Mouse (Mus musculus): Measurements from ENCODE around the gene Trim25. TPM values are rescaled to one million over a fixed set of nuclear protein-coding genes. Genes with fewer than 3 reads are reported as not detected.

Gene Trim25
- polyA plus RNA-seq, 1 experiment from 2014 or later: 15.9 TPM

- peak overlapping the region; percentile 88 for H3K4me2 ChIP-seq (ENCODE audit: low read length)
- no peak overlapping the region; a peak in 1 of 4 replicates for H3K27ac ChIP-seq (replicated peaks in 1 of 2; ENCODE audit: control insufficient read depth in 1 of 2, insufficient read depth in 1 of 2, low read depth in 2 of 2, low read length in 2 of 2)
- peaks cover 14% of the 10 kb centered on the region for H3K36me3 ChIP-seq (ENCODE audit: control insufficient read depth, insufficient read depth, low read length)
- peaks cover 12 to 36% of the 10 kb centered on the region in 2 experiments for H3K4me1 ChIP-seq (ENCODE audit: control insufficient read depth in 2 of 2, insufficient read depth in 2 of 2, low read length in 2 of 2)
- no peaks in the 10 kb centered on the region for H3K9me3 ChIP-seq (ENCODE audit: control insufficient read depth, low read length)
- no peak for ATAC-seq (ENCODE audit: insufficient number of reproducible peaks, insufficient read depth, low FRiP score, low read depth)
- peak overlapping the region; percentile 93 for H3K9ac ChIP-seq (ENCODE audit: low read length)
- no peaks in the 10 kb centered on the region for H3K27me3 ChIP-seq (ENCODE audit: control insufficient read depth, insufficient read depth, low read length)
- peak overlapping the region; percentile 55 to 87 for H3K4me3 ChIP-seq (ENCODE audit: control insufficient read depth in 1 of 2, insufficient read depth in 1 of 2, low read depth in 1 of 2, low read length in 2 of 2)
- WGBS: 66% methylated on average over 11 of the region's 11 CpGs
These were observed 59.5 kb downstream of the Trim25 start for GRCm38 (mm10) chr11:89058515-89059270.

GRCm38 (mm10) chr11:89059919-89060422, 60.8 kb downstream of the Trim25 start:
- peak; percentile 11; the same call in 1 of the 2 replicates for ATAC-seq (ENCODE audit: insufficient number of reproducible peaks, insufficient read depth, low FRiP score, low read depth)
- Histone ChIP-seq H3K4me2 (ENCODE audit: low read length) (peak overlapping the region; percentile 88), H3K27ac (replicated peaks in 1 of 2; ENCODE audit: control insufficient read depth in 1 of 2, insufficient read depth in 1 of 2, low read depth in 2 of 2, low read length in 2 of 2) (peak overlapping the region; percentile 1 to 80), H3K27me3 (ENCODE audit: control insufficient read depth, insufficient read depth, low read length) (no peaks in the 10 kb centered on the region), H3K4me3 (ENCODE audit: control insufficient read depth in 1 of 2, insufficient read depth in 1 of 2, low read depth in 1 of 2, low read length in 2 of 2) (peak overlapping the region; percentile 55 to 87), H3K9ac (ENCODE audit: low read length) (peak overlapping the region; percentile 93), H3K9me3 (ENCODE audit: control insufficient read depth, low read length) (no peaks in the 10 kb centered on the region), H3K4me1 (ENCODE audit: control insufficient read depth in 2 of 2, insufficient read depth in 2 of 2, low read length in 2 of 2) (peaks cover 12 to 36% of the 10 kb centered on the region in 2 experiments), H3K36me3 (ENCODE audit: control insufficient read depth, insufficient read depth, low read length) (peaks cover 2% of the 10 kb centered on the region)
- WGBS: under 1% methylated on average over 33 of the region's 33 CpGs

- Histone ChIP-seq H3K27me3 (ENCODE audit: control insufficient read depth, insufficient read depth, low read length) (no peaks in the 10 kb centered on the region), H3K36me3 (ENCODE audit: control insufficient read depth, insufficient read depth, low read length) (no peaks in the 10 kb centered on the region), H3K4me1 (ENCODE audit: control insufficient read depth in 2 of 2, insufficient read depth in 2 of 2, low read length in 2 of 2) (peaks cover 10 to 33% of the 10 kb centered on the region in 2 experiments), H3K9ac (ENCODE audit: low read length) (peak overlapping the region; percentile 93), H3K4me3 (ENCODE audit: control insufficient read depth in 1 of 2, insufficient read depth in 1 of 2, low read depth in 1 of 2, low read length in 2 of 2) (peak overlapping the region; percentile 55 to 87), H3K27ac (replicated peaks in 1 of 2; ENCODE audit: control insufficient read depth in 1 of 2, insufficient read depth in 1 of 2, low read depth in 2 of 2, low read length in 2 of 2) (peak overlapping the region; percentile 1 to 80; a peak in 3 of 4 replicates), H3K4me2 (ENCODE audit: low read length) (peak overlapping the region; percentile 88), H3K9me3 (ENCODE audit: control insufficient read depth, low read length) (no peaks in the 10 kb centered on the region)
- ATAC-seq (ENCODE audit: insufficient number of reproducible peaks, insufficient read depth, low FRiP score, low read depth): peak; percentile 92
- WGBS: under 1% methylated on average over 63 of the region's 63 CpGs
These were observed 61.4 kb downstream of the Trim25 start for GRCm38 (mm10) chr11:89060423-89061089.

- H3K9me3 ChIP-seq (ENCODE audit: control insufficient read depth, low read length): no peaks in the 10 kb centered on the region
- 83% methylated on average over 7 of the region's 7 CpGs for WGBS
- no peak overlapping the region for H3K27ac ChIP-seq (replicated peaks in 1 of 2; ENCODE audit: control insufficient read depth in 1 of 2, insufficient read depth in 1 of 2, low read depth in 2 of 2, low read length in 2 of 2)
- H3K4me1 ChIP-seq (ENCODE audit: control insufficient read depth in 2 of 2, insufficient read depth in 2 of 2, low read length in 2 of 2): peaks cover 10 to 26% of the 10 kb centered on the region in 2 experiments
- no peak for ATAC-seq (ENCODE audit: insufficient number of reproducible peaks, insufficient read depth, low FRiP score, low read depth)
- no peaks in the 10 kb centered on the region for H3K27me3 ChIP-seq (ENCODE audit: control insufficient read depth, insufficient read depth, low read length)
- no peaks in the 10 kb centered on the region for H3K36me3 ChIP-seq (ENCODE audit: control insufficient read depth, insufficient read depth, low read length)
- H3K4me2 ChIP-seq (ENCODE audit: low read length): no peak overlapping the region
- H3K4me3 ChIP-seq (ENCODE audit: control insufficient read depth in 1 of 2, insufficient read depth in 1 of 2, low read depth in 1 of 2, low read length in 2 of 2): no peak overlapping the region
- H3K9ac ChIP-seq (ENCODE audit: low read length): no peak overlapping the region
These were observed 62.2 kb downstream of the Trim25 start for GRCm38 (mm10) chr11:89061362-89061761.

GRCm38 (mm10) chr11:89064312-89064711, 65.1 kb downstream of the Trim25 start:
- ATAC-seq (ENCODE audit: insufficient number of reproducible peaks, insufficient read depth, low FRiP score, low read depth): no peak
- WGBS: 70% methylated on average over 6 of the region's 6 CpGs
- Histone ChIP-seq H3K27me3 (ENCODE audit: control insufficient read depth, insufficient read depth, low read length) (no peaks in the 10 kb centered on the region), H3K36me3 (ENCODE audit: control insufficient read depth, insufficient read depth, low read length) (no peaks in the 10 kb centered on the region), H3K9ac (ENCODE audit: low read length) (no peak overlapping the region), H3K4me1 (ENCODE audit: control insufficient read depth in 2 of 2, insufficient read depth in 2 of 2, low read length in 2 of 2) (peaks cover 12 to 19% of the 10 kb centered on the region in 2 experiments), H3K4me2 (ENCODE audit: low read length) (no peak overlapping the region), H3K27ac (replicated peaks in 1 of 2; ENCODE audit: control insufficient read depth in 1 of 2, insufficient read depth in 1 of 2, low read depth in 2 of 2, low read length in 2 of 2) (no peak overlapping the region), H3K4me3 (ENCODE audit: control insufficient read depth in 1 of 2, insufficient read depth in 1 of 2, low read depth in 1 of 2, low read length in 2 of 2) (no peak overlapping the region), H3K9me3 (ENCODE audit: control insufficient read depth, low read length) (no peaks in the 10 kb centered on the region)

GRCm38 (mm10) chr11:89065297-89065696, 66.1 kb downstream of the Trim25 start:
- H3K9ac ChIP-seq (ENCODE audit: low read length): no peak overlapping the region
- H3K9me3 ChIP-seq (ENCODE audit: control insufficient read depth, low read length): no peaks in the 10 kb centered on the region
- H3K4me3 ChIP-seq (ENCODE audit: control insufficient read depth in 1 of 2, insufficient read depth in 1 of 2, low read depth in 1 of 2, low read length in 2 of 2): no peak overlapping the region
- H3K4me2 ChIP-seq (ENCODE audit: low read length): no peak overlapping the region
- no peaks in the 10 kb centered on the region for H3K27me3 ChIP-seq (ENCODE audit: control insufficient read depth, insufficient read depth, low read length)
- no peak overlapping the region for H3K27ac ChIP-seq (replicated peaks in 1 of 2; ENCODE audit: control insufficient read depth in 1 of 2, insufficient read depth in 1 of 2, low read depth in 2 of 2, low read length in 2 of 2)
- H3K4me1 ChIP-seq (ENCODE audit: control insufficient read depth in 2 of 2, insufficient read depth in 2 of 2, low read length in 2 of 2): peaks cover 10 to 15% of the 10 kb centered on the region in 2 experiments
- no peak for ATAC-seq (ENCODE audit: insufficient number of reproducible peaks, insufficient read depth, low FRiP score, low read depth)
- WGBS: 95% methylated on average over 3 of the region's 3 CpGs
- H3K36me3 ChIP-seq (ENCODE audit: control insufficient read depth, insufficient read depth, low read length): no peaks in the 10 kb centered on the region

- no peak for ATAC-seq (ENCODE audit: insufficient number of reproducible peaks, insufficient read depth, low FRiP score, low read depth)
- Histone ChIP-seq H3K4me2 (ENCODE audit: low read length) (no peak overlapping the region), H3K4me3 (ENCODE audit: control insufficient read depth in 1 of 2, insufficient read depth in 1 of 2, low read depth in 1 of 2, low read length in 2 of 2) (no peak overlapping the region), H3K36me3 (ENCODE audit: control insufficient read depth, insufficient read depth, low read length) (no peaks in the 10 kb centered on the region), H3K27ac (replicated peaks in 1 of 2; ENCODE audit: control insufficient read depth in 1 of 2, insufficient read depth in 1 of 2, low read depth in 2 of 2, low read length in 2 of 2) (no peak overlapping the region), H3K4me1 (ENCODE audit: control insufficient read depth in 2 of 2, insufficient read depth in 2 of 2, low read length in 2 of 2) (peaks cover 10 to 15% of the 10 kb centered on the region in 2 experiments), H3K27me3 (ENCODE audit: control insufficient read depth, insufficient read depth, low read length) (no peaks in the 10 kb centered on the region), H3K9ac (ENCODE audit: low read length) (no peak overlapping the region), H3K9me3 (ENCODE audit: control insufficient read depth, low read length) (no peaks in the 10 kb centered on the region)
- WGBS: 78% methylated on average over 6 of the region's 6 CpGs
These were observed 67.0 kb downstream of the Trim25 start for GRCm38 (mm10) chr11:89066126-89066525.
